Mouse (Mus musculus): ENCODE measurements around the gene Il13ra1. TPM values are rescaled to one million over a fixed set of nuclear protein-coding genes. Genes with fewer than 3 reads are reported as not detected.

The Il13ra1 gene
- total RNA-seq (2021), result 1 to 10 TPM; 1.6 to 1.8 TPM
- long read RNA-seq, experiment 1, partial matches to known transcripts, result 0 of 1 reads
- long read RNA-seq, experiment 1, other reads (novel, unspliced or antisense), result 0 of 1 reads
- long read RNA-seq, experiment 2, partial matches to known transcripts, result 0 of 4 reads
- long read RNA-seq, experiment 2, other reads (novel, unspliced or antisense), result 3 of 4 reads

DNA sequence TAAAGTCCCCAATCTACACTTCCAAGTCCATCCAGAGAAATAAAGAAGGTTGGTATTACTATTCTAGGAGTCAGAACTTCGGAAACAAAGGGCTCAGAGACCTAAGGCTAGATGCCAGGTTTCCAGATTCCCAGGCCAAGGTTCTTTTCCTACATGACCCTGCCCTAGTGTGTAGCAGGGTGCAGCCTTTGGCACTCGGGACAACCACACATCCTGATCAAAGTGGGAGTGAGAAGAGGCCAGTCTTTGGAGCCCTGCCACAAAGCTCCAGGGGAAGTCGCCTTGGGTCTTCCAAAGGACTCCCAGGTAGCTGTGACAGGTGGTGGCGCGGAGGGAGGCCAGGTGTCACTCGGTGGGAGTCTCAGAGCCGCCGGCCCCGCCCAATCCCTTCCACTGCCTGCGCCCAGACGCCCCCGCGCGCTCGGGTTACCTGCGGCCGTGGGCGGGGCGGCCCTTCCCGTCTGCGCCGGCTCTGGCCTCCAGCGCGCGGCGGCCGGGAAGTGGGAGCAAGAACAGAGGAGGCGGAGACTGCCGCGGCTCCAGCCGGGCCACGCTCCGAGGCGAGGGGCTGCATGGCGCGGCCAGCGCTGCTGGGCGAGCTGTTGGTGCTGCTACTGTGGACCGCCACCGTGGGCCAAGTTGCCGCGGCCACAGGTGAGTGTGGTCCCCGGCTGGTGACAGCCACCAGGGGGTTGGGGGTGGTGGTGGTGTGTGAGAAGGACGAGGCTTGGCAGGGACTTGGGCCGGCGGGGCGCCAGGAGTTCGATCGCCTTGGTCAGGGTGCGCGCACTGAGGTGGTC, at the start of gene Il13ra1:
Gene Il13ra1 (plus strand): TSS at position 489 of the 800 bp plus-strand sequence.
- peak; percentile 6 to 32 for DNase-seq
- intact Hi-C loops (cut with DNase I), result no loop called here

DNA sequence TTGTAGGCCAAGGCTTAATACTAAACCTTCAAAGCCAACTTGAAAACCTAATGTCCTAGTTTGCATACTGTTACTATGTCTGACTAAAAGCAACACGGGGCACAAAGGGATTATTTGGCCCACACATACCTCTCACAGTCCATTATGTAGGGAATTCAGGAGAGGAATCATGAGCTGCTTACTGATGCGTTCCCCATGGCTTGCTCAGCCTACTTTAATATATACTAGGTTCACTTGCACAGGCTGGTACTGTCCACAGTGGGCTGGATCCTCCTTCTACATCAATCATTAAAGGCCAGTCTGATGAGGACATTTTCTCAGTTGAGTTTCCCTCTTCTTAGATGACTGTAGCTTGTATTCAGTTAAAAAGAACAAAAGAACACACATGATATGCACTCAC, 37.9 kb upstream of the Il13ra1 start:
- no peak for DNase-seq
- intact Hi-C loops (cut with DNase I), result no loop called here

DNA sequence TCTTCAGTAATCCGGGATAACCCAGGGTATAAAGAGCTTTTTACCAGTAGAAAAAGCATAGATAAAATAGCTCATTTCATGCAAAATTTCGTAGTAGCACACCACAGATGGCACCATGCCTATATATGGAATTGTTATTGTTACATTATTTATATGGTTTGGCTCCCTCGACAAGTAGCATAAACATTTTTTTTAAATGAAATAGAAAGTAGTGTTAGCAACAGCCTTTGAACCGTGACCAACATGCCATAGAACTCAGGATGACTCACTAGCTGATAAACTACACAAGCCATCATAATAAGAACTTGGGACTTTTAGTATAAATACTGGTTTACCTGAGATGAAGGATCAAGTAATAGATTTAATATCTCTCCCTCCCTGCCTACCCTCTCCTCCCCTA, 34.7 kb upstream of the Il13ra1 start:
- intact Hi-C loops (cut with DNase I), result no loop called here

DNA sequence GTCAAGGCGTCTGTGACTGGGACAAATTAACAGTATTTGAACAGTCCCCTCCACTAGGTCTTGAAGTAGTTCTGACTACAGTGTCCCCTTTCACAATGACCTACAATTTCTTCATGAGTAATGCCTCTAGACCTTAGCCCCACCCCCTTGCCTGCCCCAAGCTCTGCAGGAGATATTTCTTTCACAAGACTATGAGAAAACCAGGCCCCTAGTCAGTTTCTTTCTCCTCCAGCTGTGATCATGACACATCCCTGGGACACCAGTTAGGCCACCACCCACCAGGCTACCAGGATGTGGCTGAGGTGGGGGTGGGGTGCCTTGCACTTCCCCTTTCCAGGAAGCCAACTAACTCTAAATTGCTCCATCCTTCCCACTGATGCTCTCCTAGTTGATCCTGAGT, 29.0 kb upstream of the Il13ra1 start:
- intact Hi-C loops (cut with DNase I), result no loop called here
- DNase-seq, result peak; percentile 3 to 11

More for the DNA sequence above, 34.7 kb upstream of the Il13ra1 start:
- DNase-seq, result no peak

DNA sequence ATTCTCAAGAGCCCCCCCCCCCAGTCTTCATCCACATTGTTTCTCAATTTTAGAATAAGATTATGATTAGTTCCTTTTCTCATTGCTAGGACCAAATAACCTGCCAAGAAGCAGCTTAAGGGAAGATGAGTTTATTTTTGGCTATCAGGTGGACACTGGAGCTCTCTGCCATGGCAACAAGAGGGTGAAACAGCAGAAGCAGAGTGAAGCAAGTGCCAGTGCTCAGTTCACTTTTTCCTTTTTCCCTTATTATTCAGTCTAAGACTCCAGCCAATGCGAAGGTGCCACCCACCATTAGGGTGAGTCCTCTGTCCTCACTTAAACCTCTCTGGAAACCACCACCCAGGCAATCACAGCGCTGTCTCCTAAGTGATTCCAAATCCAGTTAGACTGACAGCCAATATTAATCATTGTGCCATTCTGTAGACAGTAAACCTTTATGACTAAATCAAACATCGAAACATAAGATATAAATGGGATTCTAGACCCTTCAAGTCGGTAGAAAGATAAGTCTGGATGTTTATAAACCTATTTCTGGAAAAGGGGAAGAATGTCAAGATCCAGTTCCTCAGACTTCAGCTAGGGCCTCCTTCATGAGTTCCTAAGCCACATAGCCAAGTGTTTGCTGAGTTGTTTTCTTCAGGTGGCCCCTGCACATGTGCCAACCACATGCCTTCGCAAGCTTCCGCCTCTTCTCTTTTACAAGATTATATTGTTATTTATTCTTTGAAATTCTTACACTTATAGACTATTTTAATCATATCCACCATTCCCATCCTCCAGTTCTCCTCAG, 23.2 kb upstream of the Il13ra1 start:
- no peak for DNase-seq
- intact Hi-C loops (cut with DNase I), result no loop called here

DNA sequence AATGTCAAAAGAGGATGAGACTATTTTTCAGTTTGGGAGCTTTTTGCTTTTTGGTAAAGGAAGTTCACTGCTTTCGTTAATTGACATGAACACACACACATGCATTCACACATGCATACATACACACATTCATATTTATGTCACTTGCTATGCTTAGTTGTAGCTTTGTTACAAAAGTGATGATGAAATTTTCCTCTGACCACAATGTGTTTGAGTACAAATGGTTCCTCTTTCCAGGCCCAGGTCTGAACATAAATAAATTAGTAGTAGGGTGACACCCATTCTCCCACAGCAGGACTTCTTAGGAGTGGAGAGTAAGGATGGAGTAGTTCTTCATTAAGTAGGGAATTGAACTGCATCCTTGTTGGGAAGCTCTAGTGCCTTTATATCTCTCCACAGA, 11.0 kb upstream of the Il13ra1 start:
- DNase-seq, result no peak
- intact Hi-C loops (cut with DNase I), result no loop called here

DNA sequence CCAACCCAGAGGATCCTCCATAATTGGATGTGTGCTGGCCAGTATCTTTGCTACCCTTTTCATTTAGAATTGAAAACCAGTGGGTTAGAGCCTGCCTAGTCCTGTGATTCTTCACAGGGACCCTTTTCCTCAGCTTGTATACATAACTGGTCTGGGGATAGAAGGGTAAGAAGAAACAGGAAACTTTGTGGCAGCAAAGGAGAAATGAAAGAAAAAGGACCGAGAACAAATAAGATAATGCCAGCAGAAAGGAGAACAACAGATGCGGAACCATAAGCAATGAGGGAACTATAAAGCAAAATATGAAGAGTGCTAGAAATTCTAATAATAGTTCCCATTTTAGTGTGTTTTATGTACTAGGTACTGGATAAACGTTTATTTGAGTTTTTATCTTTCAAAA, 10.6 kb upstream of the Il13ra1 start:
- intact Hi-C loops (cut with DNase I), result no loop called here
- DNase-seq, result no peak

DNA sequence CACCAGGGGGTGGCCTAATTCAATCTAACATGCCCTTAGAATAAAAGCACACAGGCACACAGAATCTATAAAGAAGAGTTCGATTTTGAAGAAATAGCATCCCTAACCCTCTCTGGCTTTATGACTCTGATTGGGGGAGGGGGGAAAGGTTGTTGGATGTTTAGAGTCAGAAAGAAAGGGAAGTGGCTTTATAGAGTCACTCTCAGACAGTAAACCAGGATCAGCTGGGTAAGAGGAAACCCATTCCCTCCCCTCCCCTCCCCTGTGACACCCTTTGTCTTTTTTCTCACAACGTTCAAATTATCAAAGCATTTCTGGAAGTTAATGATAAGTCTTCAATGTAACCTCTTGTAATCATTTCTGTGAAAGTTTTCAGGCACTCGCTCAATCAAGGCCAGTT, 3.3 kb upstream of the Il13ra1 start:
- intact Hi-C loops (cut with DNase I), result no loop called here
- no peak for DNase-seq

DNA sequence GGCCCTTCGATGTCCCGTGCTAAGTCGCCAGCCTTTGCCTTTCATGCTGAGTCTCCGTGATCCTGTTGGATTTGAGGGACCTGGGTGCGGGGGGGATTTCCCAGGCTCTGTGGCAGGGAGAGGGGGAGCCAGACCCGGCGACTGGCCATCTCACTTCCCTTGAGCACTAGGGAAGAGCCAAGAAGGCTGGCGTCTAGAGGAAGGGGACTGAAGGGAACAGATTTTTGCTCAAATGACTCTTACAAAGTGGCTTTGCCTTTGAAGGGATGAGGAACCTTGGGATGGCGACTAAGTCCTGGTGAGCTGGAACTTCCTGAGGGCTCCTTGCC, 476 bp downstream of the Il13ra1 start:
- no peak for DNase-seq
- intact Hi-C loops (cut with DNase I), result no loop called here

DNA sequence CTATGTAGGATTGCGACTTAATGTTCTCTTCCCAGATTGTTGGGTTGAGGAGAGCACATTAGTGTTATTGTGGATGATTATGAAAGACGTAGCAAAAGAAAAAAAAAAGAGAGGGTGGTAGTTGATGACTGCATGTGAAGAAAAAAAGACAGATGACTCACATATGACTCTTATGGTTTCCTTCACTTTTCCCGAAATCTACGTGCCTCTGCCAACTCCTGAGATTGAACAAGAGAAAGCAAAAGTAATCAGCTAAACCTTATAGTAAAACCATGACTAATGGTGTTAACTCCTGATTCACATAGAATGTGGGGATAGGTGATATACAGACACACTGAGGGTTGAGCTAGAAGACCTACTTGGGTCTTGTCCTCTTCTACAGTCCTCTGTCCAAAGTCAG, 3.3 kb downstream of the Il13ra1 start:
- intact Hi-C loops (cut with DNase I), result no loop called here
- no peak for DNase-seq

DNA sequence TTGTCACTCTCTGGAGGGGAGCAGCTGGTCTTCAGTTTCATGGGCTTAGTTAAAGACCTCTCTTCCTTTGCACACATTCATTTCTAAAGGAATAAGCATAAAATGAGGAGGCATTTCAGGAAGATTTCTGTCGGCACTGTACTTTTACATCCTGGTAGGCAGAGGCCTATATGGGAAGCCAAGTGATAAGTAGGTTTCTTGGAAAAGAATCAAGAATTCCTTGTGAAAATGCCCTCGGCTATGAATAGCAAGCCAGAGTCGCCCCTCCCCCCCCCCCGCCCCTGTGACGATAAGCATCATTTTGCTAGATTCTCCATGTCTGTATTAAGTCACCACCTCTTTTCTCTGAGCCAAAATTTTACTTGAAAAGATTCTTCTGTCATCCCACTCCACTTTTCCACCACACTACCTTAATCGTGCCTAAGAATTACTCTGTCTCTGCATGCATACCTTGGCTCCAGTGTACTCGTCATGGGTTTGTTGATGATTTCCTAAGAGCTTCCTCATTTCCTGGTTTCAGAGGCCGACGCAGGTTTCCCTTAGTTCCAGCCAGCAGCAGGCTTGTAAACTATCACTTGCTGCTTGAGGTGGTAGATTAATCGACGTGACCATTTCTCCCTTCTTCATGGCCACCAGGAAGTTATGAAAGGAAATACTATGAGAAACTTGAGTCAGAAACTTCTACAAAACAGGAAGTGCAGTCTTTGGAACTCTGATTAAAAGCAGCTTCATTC, 17.3 kb downstream of the Il13ra1 start:
- DNase-seq, result no peak

DNA sequence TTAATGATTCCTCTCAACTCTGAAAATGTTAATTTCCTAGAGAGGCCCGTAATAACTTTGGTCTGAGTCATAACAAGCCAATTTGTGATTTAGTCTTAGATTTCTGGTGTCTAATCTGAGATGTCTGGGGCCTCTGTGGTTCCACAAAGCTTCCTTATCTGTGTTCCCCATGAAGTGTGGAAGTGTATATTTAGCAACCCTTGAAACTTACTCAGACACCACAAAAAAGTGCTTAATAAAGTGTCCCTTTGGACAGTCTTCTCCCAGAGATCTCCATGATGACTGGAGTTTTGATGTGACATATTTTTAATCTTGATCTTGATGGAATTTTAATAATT, 17.8 kb downstream of the Il13ra1 start:
- intact Hi-C loops (cut with DNase I), result no loop called here
- no peak for DNase-seq

More for the DNA sequence above, 17.3 kb downstream of the Il13ra1 start:
- intact Hi-C loops (cut with DNase I), result no loop called here

DNA sequence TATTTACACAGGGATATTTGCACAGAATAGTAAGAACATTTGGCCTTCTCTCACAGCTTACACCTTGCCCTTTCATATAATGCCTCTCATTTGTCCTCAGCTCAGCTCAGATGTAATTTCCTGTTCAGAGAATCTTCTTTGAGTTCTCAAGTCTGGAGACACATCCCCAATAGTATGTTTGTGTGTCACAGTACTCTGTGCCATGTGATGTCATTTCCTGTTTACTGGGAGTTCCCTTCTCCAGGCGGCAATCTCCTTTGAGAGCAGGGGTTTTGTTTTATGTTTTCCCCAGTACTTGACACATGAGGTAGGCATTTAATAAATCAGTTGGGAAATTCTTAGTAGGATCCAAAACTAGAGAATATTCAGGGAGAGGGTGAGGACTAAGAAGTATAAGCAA, 24.4 kb downstream of the Il13ra1 start:
- intact Hi-C loops (cut with DNase I), result no loop called here
- no peak for DNase-seq

DNA sequence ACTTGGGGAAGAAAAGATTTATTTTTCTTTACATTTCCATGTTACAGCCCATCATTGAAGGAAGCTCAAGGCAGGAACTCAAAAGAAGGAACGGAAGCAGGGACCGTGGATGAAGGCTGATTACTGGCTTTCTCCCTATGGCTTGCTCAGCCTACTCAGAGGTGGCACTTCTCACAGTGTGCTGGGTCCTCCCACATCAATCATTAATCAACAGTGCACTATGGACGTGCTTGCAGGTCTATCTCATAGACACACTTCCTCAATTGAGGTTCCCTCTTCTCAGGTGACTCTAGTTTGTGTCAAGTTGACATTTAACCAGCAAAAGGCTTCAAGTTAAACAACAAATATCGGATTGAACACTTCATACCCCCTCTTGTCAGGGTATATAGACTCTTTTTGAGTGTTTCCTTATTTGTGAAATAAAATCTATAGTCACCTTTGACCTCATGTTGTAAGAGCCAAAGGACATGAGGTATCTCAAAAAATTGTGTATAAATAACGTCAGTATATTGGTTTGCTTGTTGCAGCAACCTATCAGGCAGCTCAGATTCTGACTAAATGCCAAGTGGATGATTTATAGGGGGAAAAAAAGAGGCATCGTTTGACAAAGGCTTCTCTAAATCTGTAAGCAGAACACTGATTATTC, 30.2 kb downstream of the Il13ra1 start:
- intact Hi-C loops (cut with DNase I), result no loop called here
- no peak for DNase-seq

DNA sequence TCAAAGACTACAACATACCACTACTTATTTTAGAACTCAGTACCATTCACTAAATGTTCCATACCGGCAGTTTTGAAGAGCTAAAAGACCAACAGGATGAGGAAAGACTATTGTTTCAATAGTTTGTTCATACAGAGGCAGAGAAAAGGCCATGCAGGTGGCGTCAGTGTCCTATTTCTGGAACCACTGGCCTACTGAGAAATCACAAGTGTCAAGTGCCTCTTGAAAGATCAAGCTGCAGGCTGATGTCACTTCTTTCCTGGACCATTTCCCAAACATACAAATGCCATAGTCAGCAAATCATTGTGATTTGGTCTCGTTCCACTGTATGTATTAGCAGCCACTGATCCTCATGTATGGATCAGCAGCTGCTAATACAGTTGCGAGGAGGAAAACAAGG, 34.8 kb downstream of the Il13ra1 start:
- intact Hi-C loops (cut with DNase I), result no loop called here
- no peak for DNase-seq

DNA sequence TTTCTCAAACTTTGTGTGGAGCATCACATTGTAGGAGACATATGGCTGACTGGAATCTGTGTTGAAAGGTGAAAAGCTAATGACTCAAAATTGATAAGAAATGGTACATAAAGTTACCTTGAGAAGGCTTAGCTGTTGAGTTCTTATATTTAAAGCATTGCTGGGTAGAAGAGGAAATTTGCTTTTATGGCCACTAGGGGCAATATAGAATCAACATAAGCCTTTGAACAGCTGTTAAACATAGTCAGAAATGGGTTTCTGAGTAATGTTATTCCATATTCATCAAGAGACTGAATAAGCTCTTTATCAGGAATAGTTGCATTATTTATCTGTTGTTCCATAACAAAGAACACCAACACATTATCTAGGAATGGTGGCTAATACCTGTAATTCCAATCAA, 38.2 kb downstream of the Il13ra1 start:
- no peak for DNase-seq
- intact Hi-C loops (cut with DNase I), result no loop called here

DNA sequence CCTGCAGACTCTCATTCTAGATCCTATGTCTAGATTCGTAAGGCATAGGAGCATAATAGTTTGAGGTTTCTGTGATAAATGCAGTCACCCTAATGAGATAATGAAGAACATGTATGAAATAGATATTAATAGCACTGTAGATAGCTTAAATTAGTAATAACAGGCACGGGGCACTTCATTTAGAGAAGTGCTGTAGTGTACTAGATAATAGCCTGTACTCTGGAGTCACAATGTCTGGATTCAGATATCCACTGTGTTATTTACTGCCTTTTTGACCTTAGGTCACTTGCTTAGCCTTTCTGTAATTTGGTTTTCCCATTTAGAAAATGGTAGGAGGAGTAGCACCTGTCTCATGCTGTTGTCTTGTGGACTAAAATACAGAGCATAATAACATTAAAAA, 44.8 kb downstream of the Il13ra1 start:
- DNase-seq, result no peak
- intact Hi-C loops (cut with DNase I), result no loop called here

DNA sequence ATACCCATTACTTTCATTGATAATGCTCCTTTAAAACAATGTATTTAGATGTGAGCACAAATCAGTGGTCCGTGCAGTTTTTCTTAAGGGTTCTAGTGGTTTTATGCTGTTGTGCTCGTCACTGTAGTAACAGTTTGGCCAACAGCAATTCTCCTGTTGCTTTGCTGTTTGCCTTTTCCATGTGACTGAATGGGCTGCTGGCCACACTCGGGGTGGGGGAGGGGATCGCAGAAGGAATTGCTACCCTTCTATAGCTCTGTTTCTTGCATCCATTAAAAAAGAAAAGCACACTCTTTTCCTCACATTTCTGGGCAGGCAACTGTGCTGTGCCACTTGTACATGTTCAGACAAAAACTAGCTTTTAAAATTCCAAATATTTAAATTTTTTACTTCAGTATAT, 49.7 kb downstream of the Il13ra1 start:
- intact Hi-C loops (cut with DNase I), result no loop called here

DNA sequence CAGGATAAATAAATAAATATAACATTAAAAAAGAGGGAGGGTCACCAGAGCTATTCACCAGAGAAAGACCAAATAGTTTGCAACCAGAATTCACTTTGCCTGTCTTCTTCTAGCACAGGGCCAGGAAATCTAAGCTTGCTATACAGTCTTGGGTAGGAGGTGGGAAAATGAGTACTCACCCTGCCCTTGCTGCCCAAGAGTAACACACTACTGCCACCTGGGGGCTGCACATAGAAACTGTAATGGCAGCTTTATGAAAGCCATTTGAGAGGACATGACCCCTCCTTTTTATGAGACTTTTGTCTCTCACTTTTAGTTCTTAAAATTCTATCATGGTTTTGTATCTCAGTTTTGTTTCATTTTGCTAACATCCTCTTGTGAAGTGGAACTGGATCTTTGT, 71.7 kb downstream of the Il13ra1 start:
- DNase-seq, result peak in 1 of 2 experiments; percentile 29
- intact Hi-C loops (cut with DNase I), result loop anchor here (5.0 kb wide), 1 partner anchor 351 kb away; no protein-coding TSS in a partner anchor

More for the DNA sequence above, 49.7 kb downstream of the Il13ra1 start:
- DNase-seq, result peak in 1 of 2 experiments; percentile 11

DNA sequence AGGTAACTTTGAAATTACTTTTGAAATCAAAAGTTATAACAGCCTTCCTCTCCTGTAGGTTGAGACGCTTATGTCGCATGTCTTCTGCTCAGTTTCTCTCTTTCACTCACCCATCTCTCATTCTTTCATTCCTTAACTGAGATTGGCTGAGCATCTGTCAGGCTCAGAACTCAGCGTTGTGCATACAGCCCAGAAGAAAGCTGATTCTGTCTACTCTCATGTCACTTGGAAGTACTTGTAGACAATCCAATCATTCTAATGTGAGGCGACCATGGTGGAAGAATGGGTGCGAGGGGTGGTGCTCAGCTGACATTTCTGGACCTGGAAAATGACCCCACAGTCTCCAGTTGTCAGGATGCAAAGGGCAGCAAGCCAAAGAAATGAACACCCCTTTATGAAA, 74.1 kb downstream of the Il13ra1 start:
- no peak for DNase-seq
- intact Hi-C loops (cut with DNase I), result no loop called here

DNA sequence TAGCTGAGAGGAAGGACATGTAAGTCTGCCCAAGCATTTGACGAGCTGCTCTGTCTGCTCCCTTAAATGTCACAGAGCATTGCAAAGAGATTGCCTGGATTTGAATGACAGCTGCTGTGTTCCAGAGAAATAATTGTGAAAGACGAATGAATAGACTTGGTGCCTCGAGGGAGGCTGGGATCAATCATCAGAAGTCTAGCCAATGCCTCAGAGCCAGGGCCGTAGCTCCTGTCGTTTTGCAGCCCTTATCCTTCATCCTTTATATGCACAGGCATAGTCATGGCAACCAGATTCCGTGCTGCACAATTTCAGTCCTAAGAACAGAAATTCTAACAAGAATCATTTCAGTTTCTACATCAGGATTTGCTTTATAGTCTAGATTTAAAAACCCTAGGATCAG, 74.5 kb downstream of the Il13ra1 start:
- intact Hi-C loops (cut with DNase I), result no loop called here

More for the DNA sequence above, 74.5 kb downstream of the Il13ra1 start:
- no peak for DNase-seq

All from gastrocnemius, postnatal 36 days (tissue).